Mouse (Mus musculus) cerebral cortex, adult 2 months (tissue): ENCODE measurements around the gene Erich4.

Experiments
- WGBS: fragments of 180-500 bp; shearing (Covaris S2); methylation state at CpG from one replicate; pipeline ENCODE4 v1.1.7; 2018; 5-methylcytosine and 5-hydroxymethylcytosine counted together

The Erich4 gene

GRCm38 (mm10) chr7:25576793-25577437, 38.8 kb downstream of the Erich4 start:
- 80% methylated on average over 14 of the region's 14 CpGs for WGBS

- 56% methylated on average over 6 of the region's 6 CpGs for WGBS
Measured at GRCm38 (mm10) chr7:25576308-25576707, 39.4 kb downstream of the Erich4 start.

- 44% methylated on average over 8 of the region's 8 CpGs for WGBS
Measured at GRCm38 (mm10) chr7:25575870-25576269, 39.8 kb downstream of the Erich4 start.

GRCm38 (mm10) chr7:25575105-25575504, 40.6 kb downstream of the Erich4 start:
- 92% methylated on average over 5 of the region's 5 CpGs for WGBS

GRCm38 (mm10) chr7:25573806-25574205, 41.9 kb downstream of the Erich4 start:
- 85% methylated on average over 5 of the region's 5 CpGs for WGBS

GRCm38 (mm10) chr7:25568721-25569120, 47.0 kb downstream of the Erich4 start:
- 96% methylated on average over 7 of the region's 7 CpGs for WGBS
